Mouse (Mus musculus) urinary bladder, postnatal 4 days (tissue): ENCODE data around the gene Lrrc23.

Experiments used
- DNase-seq, 2 experiments: peaks; one replicate each; pipeline ENCODE4 v3.0.0; 2021 to 2022; ENCODE audit warnings: low spot score in 2 of 2

The Lrrc23 gene

GRCm38 (mm10) chr6:124741842-124742241 is 37.7 kb downstream of the Lrrc23 start:
- DNase-seq = no peak

GRCm38 (mm10) chr6:124740888-124741761 is 38.4 kb downstream of the Lrrc23 start, which contains the start of gene Grcc10:
TSS of gene Grcc10 (minus strand) at chr6:124741374.
- DNase-seq = peak; percentile 86 to 88

GRCm38 (mm10) chr6:124740211-124740887 is 39.2 kb downstream of the Lrrc23 start:
- no peak for DNase-seq

DNA sequence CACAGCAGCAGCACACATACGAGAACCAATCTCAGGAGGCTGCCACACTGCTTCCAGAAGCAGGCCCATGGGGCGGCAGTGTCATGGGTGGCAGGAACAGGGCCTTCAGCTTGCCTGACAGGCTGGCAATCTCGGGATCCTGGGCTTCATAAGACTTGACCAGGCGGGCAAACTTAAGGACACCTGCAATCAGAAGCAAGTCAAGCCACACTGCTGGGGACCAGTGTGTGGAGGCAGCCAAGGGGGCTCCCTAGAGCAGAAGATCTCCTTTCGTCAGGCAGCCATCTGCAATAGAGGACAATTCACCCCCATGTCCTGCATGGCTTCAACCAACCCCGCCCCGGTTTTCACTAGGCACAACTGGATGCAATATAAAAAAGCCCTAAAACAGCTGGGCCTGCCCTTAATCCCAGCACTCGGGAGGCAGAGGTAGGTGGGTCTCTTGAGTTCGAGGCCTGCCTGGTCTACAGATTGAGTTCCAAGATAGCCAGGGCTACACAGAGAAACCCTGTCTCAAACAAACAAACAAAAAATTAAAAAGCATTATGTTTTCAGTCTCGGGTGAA is 40.2 kb downstream of the Lrrc23 start:
- DNase-seq = no peak

GRCm38 (mm10) chr6:124738511-124739023 is 41.0 kb downstream of the Lrrc23 start, which contains the start of gene Ptpn6:
TSS of gene Ptpn6 (minus strand) at chr6:124738714.
- peak in 1 of 2 experiments; percentile 70 for DNase-seq

GRCm38 (mm10) chr6:124737040-124737439 is 42.5 kb downstream of the Lrrc23 start:
- no peak for DNase-seq

DNA sequence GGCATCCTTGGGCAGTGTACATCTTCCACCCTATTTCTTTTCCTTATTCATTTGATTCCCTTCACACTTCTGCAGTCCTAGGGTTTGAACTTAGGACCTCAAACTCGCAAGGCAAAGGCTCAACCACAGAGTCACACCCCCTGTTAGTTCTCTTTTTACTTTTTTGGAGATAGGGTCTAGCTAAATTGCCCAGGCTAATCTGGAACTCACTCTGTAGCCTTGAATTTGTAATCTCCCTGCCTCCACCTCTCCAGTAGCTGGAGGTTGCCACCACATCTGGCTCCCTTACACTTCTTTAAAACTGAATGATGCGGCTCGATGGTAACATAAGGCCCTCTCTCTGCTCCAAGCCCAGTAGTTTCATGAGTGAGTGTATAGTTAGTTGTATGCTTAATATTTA is 45.1 kb downstream of the Lrrc23 start:
- no peak for DNase-seq

DNA sequence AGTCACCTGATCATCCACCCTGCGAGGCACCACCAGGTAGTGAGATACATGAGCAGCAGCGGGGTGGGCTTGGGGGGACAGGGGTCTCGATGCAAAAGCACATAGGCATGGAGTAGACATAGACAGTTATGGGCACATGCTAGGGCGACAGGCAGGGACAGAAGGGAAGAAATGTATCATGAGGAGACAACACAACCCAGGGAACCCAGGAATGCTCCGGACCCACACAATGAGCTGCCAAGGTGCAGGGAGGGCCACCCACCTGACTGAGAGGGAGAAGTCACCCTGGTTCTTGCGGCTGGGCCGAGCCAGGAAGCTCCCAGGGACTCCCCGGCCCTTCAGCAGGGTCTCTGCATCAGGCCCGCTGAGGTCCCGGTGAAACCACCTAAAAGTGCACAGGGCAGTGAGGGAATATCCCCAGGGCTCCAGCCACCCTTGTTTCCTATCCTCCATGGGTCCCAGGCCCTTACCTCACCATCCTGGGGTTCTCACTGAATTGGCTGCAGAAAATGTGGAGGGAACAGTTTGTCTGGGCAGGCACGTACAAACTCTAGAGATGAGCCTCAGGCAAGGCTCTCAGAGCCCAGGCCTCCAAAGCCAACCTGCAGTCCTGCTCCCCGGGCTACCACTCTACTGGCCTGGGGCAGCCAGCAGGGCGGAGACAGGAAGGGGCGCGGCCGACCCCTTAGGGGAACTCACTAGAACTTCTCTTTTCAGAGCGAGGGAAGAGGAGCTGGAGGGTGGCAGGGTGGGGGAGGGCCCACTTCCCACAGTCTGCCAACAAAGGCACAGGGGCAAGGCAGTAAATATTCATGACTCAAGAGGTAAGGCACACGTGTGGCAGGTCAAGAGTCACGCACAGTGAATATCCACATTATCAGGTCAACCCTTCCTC is 46.8 kb downstream of the Lrrc23 start:
- DNase-seq = no peak

DNA sequence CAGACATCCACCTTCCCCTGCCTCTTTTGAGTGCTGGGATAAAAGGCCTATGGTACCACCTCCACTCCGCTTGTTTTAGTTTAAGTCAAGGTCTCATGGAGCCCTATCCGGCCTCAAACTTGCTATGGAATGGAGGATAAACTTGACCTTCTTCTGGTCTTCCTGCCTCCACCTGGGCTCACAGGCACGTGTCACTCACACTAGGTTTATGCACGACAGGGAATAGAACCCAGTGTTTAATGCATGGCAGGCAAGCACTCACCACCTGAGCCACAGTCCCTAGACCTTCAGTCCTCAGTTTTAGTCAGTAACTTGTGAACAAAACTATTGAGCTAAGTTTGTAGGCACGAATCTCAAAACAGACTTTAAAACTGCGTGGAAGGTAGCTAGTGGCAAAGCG is 48.5 kb downstream of the Lrrc23 start:
- no peak for DNase-seq

- no peak for DNase-seq
Observed at GRCm38 (mm10) chr6:124729850-124730705, 49.4 kb downstream of the Lrrc23 start.

- DNase-seq = no peak
Observed at GRCm38 (mm10) chr6:124728621-124729020, 50.9 kb downstream of the Lrrc23 start.

DNA sequence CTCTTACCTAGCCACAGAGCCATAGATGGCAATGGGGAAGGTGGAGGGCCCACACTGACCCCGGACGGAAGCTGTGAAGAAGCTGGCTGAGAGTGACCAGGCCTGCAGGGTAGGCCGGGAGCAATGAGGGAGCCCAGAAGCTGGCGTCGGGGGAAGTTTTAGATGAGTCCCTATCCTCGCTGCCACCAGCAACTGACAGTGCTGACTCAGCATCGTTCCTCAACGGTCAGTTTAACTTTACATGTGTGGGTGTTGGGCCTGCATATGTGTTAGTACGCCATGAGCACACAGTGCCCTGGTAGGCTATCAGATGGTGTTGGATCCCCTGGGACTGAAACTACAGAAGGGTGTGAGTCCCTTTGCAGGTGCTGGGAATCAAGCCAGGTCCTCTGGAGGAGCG is 55.1 kb downstream of the Lrrc23 start:
- DNase-seq = no peak

- no peak for DNase-seq
Observed at GRCm38 (mm10) chr6:124723541-124723940, 56.0 kb downstream of the Lrrc23 start.

DNA sequence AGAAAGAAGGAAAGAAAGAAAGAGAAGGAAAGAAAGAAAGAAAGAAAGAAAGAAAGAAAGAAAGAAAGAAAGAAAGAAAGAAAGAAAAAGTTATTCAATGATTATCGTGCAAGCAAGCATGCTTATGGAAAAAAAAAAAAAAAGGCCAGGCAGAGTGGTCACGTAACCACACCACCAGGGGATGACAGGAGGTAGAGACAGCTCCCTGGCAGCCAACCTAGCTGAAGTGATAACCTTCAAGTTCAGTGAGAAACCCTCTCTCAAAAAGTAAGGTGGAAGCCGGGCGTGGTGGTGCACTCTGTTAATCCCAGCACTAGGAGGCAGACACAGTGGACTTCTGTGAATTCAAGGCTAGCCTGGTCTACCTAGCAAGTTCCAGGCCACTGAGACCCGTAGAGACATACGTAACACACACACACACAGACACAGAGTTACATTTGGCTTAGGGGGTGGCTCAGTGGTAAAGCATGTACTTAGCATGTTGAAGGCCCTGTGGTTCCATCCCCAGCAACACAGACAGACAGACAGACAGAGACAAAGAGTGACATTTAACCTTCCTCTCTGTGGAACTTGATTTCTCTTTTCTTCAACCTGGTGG is 56.6 kb downstream of the Lrrc23 start:
- DNase-seq = no peak

DNA sequence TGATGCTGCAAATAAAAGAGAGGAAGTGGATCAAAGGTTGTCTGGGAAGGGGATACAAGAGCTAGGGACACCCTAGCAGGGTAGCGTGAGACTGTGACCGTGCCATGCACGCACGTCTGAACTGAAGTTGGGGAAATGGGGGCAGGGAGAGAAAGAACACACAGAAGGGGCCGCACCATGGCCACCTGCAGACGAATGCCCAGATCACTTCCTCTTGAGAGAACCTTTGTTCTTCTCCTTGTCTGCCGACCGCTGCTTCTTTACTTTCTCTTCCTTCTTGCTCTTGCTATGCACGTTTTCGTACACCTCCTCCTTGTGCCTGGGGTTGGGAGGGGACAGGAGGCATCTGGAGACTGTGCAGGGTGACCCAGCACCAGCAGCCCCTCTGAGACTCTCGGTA is 58.6 kb downstream of the Lrrc23 start:
- DNase-seq = no peak
